Mouse (Mus musculus): ENCODE measurements around the gene Kcnn1. TPM values are rescaled to one million over a fixed set of nuclear protein-coding genes. Genes with fewer than 3 reads are reported as not detected.
"Not testable (repeated sequence)": the region's sequence is repeated elsewhere in the genome, so short reads cannot be mapped to it uniquely, and the experiment has no call there.

The Kcnn1 gene
- polyA plus RNA-seq, 1 experiment from 2014 or later, result 9.0 TPM

DNA sequence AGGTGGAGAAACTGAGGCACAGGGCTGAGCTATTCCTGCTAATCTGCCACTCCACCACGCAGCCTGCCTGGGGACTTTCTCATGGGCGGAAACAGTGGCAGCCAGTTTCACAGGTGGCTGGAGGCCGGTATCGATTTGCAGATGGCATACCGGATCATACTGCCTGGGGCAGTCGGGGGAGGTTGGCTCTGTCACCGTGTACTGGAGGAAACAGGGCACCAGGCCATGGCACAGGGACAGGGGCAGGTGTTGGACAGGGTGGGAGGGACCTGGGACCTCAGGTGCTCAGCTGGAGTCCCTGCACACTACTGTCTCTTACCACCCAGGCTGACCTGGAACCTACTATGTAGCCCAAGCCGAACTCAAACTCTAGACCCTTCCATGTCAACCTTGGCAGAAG lies 37.2 kb downstream of the Kcnn1 start:
- Histone ChIP-seq H3K9me3 (ENCODE audit: control insufficient read depth, low read length) (no peaks in the 10 kb centered on the region), H3K4me2 (ENCODE audit: low read depth, low read length, severe bottlenecking) (no peak overlapping the region), H3K36me3 (ENCODE audit: control insufficient read depth, insufficient read depth, low read length) (no peaks in the 10 kb centered on the region), H3K9ac (ENCODE audit: low read length) (no peak overlapping the region), H3K27me3 (ENCODE audit: control insufficient read depth, insufficient read depth, low read length) (no peaks in the 10 kb centered on the region), H3K4me3 (ENCODE audit: low read depth, low read length) (no peak overlapping the region), H3K27ac (ENCODE audit: low read depth, low read length) (no peak overlapping the region), H3K4me1 (replicated peaks; ENCODE audit: control insufficient read depth, insufficient read depth, low read length) (0 out of 2 replicates have a peak, but pooled peaks cover 2% of the 10 kb centered on the region)
- 84% methylated on average over 8 of the region's 8 CpGs for WGBS
- ATAC-seq (replicated peaks; ENCODE audit: low FRiP score) (no peak), DNase-seq (ENCODE audit: low spot score) (no peak)

DNA sequence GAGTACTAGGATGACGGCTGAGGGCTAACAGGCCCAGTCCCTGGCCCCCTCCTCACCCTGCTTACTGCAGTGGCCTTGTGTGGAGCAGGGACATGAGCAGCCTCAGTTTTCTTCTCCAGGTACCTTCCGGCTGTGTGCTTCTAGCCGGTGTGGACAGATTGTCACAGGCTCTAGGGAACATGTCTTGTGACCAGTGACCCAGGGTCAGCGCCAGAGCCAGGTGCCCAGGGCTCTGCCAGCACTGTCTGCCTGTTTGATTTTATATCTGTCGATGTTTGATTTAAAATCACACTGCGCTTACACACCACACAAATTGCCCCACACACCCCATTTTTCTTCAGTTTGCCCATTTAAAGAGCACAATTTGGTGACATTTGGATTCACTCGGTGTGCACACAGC lies 39.3 kb downstream of the Kcnn1 start:
- Histone ChIP-seq H3K27ac (ENCODE audit: low read depth, low read length) (no peak overlapping the region), H3K9ac (ENCODE audit: low read length) (no peak overlapping the region), H3K4me2 (ENCODE audit: low read depth, low read length, severe bottlenecking) (no peak overlapping the region), H3K4me1 (replicated peaks; ENCODE audit: control insufficient read depth, insufficient read depth, low read length) (0 out of 2 replicates have a peak, but pooled peaks cover 4% of the 10 kb centered on the region), H3K4me3 (ENCODE audit: low read depth, low read length) (no peak overlapping the region), H3K27me3 (ENCODE audit: control insufficient read depth, insufficient read depth, low read length) (peaks cover 6% of the 10 kb centered on the region; the same call in 1 of the 2 replicates), H3K36me3 (ENCODE audit: control insufficient read depth, insufficient read depth, low read length) (no peaks in the 10 kb centered on the region), H3K9me3 (ENCODE audit: control insufficient read depth, low read length) (no peaks in the 10 kb centered on the region)
- WGBS, result 86% methylated on average over 7 of the region's 7 CpGs
- DNase-seq (ENCODE audit: low spot score) (no peak), ATAC-seq (replicated peaks; ENCODE audit: low FRiP score) (no peak)

DNA sequence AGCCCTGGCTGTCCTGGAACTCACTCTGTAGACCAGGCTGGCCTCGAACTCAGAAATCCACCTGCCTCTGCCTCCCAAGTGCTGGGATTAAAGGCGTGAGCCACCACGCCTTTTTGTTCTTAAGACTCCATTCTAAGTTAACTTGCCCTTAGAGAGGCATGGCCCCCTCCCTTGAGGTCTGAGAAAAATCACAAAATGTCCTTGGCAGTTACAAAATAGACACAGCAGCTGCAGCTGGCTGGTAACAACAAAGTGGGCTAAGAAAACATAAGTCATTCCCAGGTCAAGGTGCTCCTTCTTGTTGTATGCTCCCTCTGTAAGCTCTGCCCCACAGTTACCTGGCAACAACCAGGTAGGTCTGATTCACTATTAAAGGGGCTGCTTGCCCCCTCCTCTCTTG lies 40.5 kb downstream of the Kcnn1 start:
- H3K27ac ChIP-seq (ENCODE audit: low read depth, low read length); H3K36me3 ChIP-seq (ENCODE audit: control insufficient read depth, insufficient read depth, low read length); ATAC-seq (replicated peaks; ENCODE audit: low FRiP score); H3K9me3 ChIP-seq (ENCODE audit: control insufficient read depth, low read length); H3K4me1 ChIP-seq (replicated peaks; ENCODE audit: control insufficient read depth, insufficient read depth, low read length); H3K4me3 ChIP-seq (ENCODE audit: low read depth, low read length); DNase-seq (ENCODE audit: low spot score); H3K27me3 ChIP-seq (ENCODE audit: control insufficient read depth, insufficient read depth, low read length); H3K9ac ChIP-seq (ENCODE audit: low read length); H3K4me2 ChIP-seq (ENCODE audit: low read depth, low read length, severe bottlenecking): not testable (repeated sequence)
- 87% methylated on average over 3 of the region's 3 CpGs for WGBS

DNA sequence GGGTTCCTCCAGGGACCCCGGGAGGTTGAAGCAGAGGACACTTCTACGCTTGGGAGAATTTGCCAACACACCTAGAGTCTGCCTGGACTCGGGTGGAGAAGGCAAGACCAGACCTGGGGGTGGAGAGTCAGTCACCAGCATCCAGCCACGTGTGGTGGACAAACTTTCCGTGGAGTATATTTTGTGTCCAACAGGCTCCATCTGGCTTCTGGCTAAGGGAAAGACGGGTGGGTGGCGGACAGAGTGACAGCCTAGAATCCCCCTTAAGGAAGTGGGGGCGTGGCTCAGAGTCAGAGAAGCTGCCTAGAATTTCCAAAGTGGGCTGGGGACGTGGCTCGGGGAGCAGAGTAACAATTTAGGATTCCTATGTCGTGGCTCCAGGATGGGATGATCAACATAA lies 41.1 kb downstream of the Kcnn1 start:
- ATAC-seq (replicated peaks; ENCODE audit: low FRiP score), result no peak
- WGBS, result 52% methylated on average over 11 of the region's 11 CpGs
- no peaks in the 10 kb centered on the region for H3K9me3 ChIP-seq (ENCODE audit: control insufficient read depth, low read length)
- no peak overlapping the region for H3K4me3 ChIP-seq (ENCODE audit: low read depth, low read length)
- H3K27ac ChIP-seq (ENCODE audit: low read depth, low read length), result no peak overlapping the region
- H3K36me3 ChIP-seq (ENCODE audit: control insufficient read depth, insufficient read depth, low read length), result no peaks in the 10 kb centered on the region
- 0 out of 2 replicates have a peak, but pooled peaks cover 4% of the 10 kb centered on the region for H3K4me1 ChIP-seq (replicated peaks; ENCODE audit: control insufficient read depth, insufficient read depth, low read length)
- H3K9ac ChIP-seq (ENCODE audit: low read length), result no peak overlapping the region
- DNase-seq (ENCODE audit: low spot score), result no peak
- H3K4me2 ChIP-seq (ENCODE audit: low read depth, low read length, severe bottlenecking), result no peak overlapping the region
- peaks cover 9% of the 10 kb centered on the region; the same call in 1 of the 2 replicates for H3K27me3 ChIP-seq (ENCODE audit: control insufficient read depth, insufficient read depth, low read length)

DNA sequence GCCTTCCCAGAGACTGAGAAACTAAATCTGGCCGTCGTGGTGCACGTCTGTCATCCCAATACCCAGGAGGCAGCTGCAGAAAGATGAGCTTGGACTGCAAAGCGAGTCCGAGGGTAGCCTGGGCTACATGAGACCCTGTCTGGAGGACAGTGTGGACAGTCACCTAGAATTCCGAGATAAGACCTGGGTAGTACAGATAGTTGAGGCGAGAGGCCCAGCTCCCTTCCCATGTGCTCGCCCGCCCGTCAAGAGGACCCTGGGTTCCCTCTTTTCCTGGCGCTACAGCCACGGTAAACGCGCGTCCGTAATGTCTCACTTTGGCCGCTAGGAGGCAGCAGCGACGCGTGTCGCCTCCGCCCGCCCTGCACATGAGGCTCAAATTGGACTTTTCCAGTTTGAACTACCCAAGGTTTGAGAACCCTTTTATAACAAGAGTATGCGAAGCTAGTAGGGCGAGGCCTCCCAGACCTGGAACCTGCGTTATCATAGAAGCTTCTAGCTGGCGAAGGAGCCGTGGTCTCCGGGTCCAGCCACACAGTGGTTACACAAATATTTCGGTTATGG lies 41.6 kb downstream of the Kcnn1 start:
- 0 out of 2 replicates have a peak, but pooled peaks cover 7% of the 10 kb centered on the region for H3K4me1 ChIP-seq (replicated peaks; ENCODE audit: control insufficient read depth, insufficient read depth, low read length)
- H3K9me3 ChIP-seq (ENCODE audit: control insufficient read depth, low read length), result no peaks in the 10 kb centered on the region
- H3K9ac ChIP-seq (ENCODE audit: low read length), result no peak overlapping the region
- no peaks in the 10 kb centered on the region for H3K36me3 ChIP-seq (ENCODE audit: control insufficient read depth, insufficient read depth, low read length)
- ATAC-seq (replicated peaks; ENCODE audit: low FRiP score), result peak; percentile 42; the same call in 1 of the 2 replicates
- peaks cover 11% of the 10 kb centered on the region for H3K27me3 ChIP-seq (ENCODE audit: control insufficient read depth, insufficient read depth, low read length)
- no peak overlapping the region for H3K4me2 ChIP-seq (ENCODE audit: low read depth, low read length, severe bottlenecking)
- 16% methylated on average over 30 of the region's 30 CpGs for WGBS
- no peak overlapping the region for H3K27ac ChIP-seq (ENCODE audit: low read depth, low read length)
- H3K4me3 ChIP-seq (ENCODE audit: low read depth, low read length), result no peak overlapping the region
- DNase-seq (ENCODE audit: low spot score), result peak; percentile 84

DNA sequence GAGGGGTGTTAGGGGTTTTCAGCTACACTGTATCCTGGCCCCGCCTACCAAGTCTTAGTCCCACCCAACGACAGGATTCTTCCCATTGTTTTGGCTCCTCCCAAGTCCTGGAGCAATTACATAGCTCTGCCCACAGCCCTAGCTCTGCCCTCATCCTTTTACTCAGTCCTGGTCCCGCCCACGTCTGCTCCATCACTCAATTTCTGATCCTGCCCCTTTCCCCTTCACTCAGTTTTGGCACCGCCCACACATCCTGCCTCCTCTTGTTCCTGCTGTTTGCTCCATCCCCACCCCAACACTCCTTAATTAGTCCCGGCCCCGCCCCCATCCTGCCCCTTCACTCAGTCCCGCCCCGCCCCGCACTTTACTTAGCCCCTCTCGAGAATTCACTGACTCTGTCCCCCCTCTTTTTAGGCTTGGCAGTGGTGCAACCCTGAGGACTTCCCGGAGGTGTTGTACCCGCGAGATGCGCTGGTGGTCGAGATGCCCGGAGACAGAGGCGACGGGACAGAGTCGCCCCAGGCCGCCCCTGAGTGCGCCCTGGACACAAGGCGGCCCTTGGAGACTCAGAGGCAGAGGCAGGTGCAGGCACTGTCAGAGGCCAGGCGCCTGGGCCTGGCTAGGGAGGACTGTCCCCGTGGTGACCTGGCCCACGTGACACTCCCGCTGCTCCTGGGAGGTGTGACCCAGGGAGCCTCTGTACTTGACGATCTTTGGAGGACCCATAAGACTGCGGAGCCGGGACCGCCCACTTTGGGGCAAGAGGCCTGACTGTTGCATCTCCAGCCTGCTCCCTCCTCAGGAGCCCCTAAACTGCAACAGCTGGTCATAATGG lies 42.7 kb downstream of the Kcnn1 start:
- Histone ChIP-seq H3K4me3 (ENCODE audit: low read depth, low read length) (peak overlapping the region; percentile 6; the same call in 1 of the 2 replicates), H3K9ac (ENCODE audit: low read length) (no peak overlapping the region), H3K4me2 (ENCODE audit: low read depth, low read length, severe bottlenecking) (peak overlapping the region; percentile 33; the same call in 1 of the 2 replicates), H3K36me3 (ENCODE audit: control insufficient read depth, insufficient read depth, low read length) (no peaks in the 10 kb centered on the region), H3K27me3 (ENCODE audit: control insufficient read depth, insufficient read depth, low read length) (peaks cover 14% of the 10 kb centered on the region), H3K27ac (ENCODE audit: low read depth, low read length) (no peak overlapping the region), H3K4me1 (replicated peaks; ENCODE audit: control insufficient read depth, insufficient read depth, low read length) (0 out of 2 replicates have a peak, but pooled peaks cover 7% of the 10 kb centered on the region), H3K9me3 (ENCODE audit: control insufficient read depth, low read length) (no peaks in the 10 kb centered on the region)
- peak; percentile 79 for ATAC-seq (replicated peaks; ENCODE audit: low FRiP score)
- 2% methylated on average over 31 of the region's 31 CpGs for WGBS
- peak; percentile 86 for DNase-seq (ENCODE audit: low spot score)

DNA sequence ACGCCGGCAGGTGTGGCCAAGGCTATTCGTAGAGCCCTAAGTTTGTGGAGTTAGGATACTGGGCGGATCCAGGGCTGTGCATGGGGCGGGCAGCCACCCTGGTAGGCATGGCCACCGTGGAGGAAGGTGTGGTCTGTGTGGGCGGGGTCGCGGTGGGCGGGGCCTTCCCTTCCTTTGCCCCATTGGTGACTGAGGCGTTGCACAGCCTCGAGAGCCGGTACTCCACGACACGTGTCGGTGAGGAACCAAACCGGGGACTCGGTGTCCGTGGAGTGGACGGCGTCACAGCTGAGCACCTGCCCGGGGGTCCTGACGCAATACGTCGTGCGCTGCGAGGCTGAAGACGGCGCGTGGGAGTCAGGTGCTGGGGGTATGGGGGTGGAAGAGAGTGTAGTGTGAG lies 46.4 kb downstream of the Kcnn1 start:
- Histone ChIP-seq H3K36me3 (ENCODE audit: control insufficient read depth, insufficient read depth, low read length) (no peaks in the 10 kb centered on the region), H3K4me3 (ENCODE audit: low read depth, low read length) (no peak overlapping the region), H3K27me3 (ENCODE audit: control insufficient read depth, insufficient read depth, low read length) (peaks cover 14% of the 10 kb centered on the region), H3K9me3 (ENCODE audit: control insufficient read depth, low read length) (no peaks in the 10 kb centered on the region), H3K9ac (ENCODE audit: low read length) (no peak overlapping the region), H3K4me2 (ENCODE audit: low read depth, low read length, severe bottlenecking) (peak overlapping the region; percentile 16; the same call in 1 of the 2 replicates), H3K4me1 (replicated peaks; ENCODE audit: control insufficient read depth, insufficient read depth, low read length) (0 out of 2 replicates have a peak, but pooled peaks cover 5% of the 10 kb centered on the region), H3K27ac (ENCODE audit: low read depth, low read length) (no peak overlapping the region)
- peak; percentile 71 for DNase-seq (ENCODE audit: low spot score)
- WGBS, result 7% methylated on average over 30 of the region's 30 CpGs
- ATAC-seq (replicated peaks; ENCODE audit: low FRiP score), result no peak

DNA sequence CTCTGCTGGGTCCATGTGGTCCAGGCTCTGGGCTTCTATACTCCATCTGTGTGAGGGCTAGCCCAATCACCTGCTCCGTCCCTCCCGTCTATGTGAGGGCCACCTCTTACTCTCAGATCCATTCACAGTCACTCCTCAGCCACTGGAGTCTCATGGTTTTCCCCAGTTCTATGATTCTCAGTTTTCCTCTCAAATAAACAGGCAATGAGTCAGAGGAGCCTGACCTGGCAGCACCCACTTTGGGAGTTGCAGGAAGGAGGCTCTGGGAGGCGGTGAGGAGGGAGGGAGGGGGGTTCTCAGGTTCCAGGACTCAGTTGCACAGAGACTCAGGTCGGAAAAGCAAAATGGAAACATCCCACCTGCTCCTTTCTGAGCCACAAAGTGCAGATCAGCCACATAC lies 50.2 kb downstream of the Kcnn1 start:
- peaks cover 8% of the 10 kb centered on the region for H3K27me3 ChIP-seq (ENCODE audit: control insufficient read depth, insufficient read depth, low read length)
- ATAC-seq (replicated peaks; ENCODE audit: low FRiP score), result no peak

More for the DNA sequence above, 50.2 kb downstream of the Kcnn1 start:
- H3K9me3 ChIP-seq (ENCODE audit: control insufficient read depth, low read length), result no peaks in the 10 kb centered on the region
- H3K4me3 ChIP-seq (ENCODE audit: low read depth, low read length), result no peak overlapping the region
- WGBS, result 69% methylated on average over 4 of the region's 4 CpGs
- no peak overlapping the region for H3K27ac ChIP-seq (ENCODE audit: low read depth, low read length)
- DNase-seq (ENCODE audit: low spot score), result no peak
- H3K36me3 ChIP-seq (ENCODE audit: control insufficient read depth, insufficient read depth, low read length), result no peaks in the 10 kb centered on the region
- no peak overlapping the region for H3K9ac ChIP-seq (ENCODE audit: low read length)
- 0 out of 2 replicates have a peak, but pooled peaks cover 3% of the 10 kb centered on the region for H3K4me1 ChIP-seq (replicated peaks; ENCODE audit: control insufficient read depth, insufficient read depth, low read length)
- H3K4me2 ChIP-seq (ENCODE audit: low read depth, low read length, severe bottlenecking), result no peak overlapping the region

All from forebrain, embryonic 11.5 days (tissue).